Mouse (Mus musculus) lung, adult 2 months (tissue): ENCODE data around the gene Hus1.

Experiments
- CTCF ChIP-seq: fragments of 200-500 bp; IDR thresholded peaks from 2 replicates; pipeline ENCODE4 v1.5.1; 2011; ENCODE audit warnings: mild to moderate bottlenecking, low read length, control low read depth; ENCODE audit not compliant: insufficient read depth
- POLR2A ChIP-seq: fragments of 200-500 bp; IDR thresholded peaks from 2 replicates; pipeline ENCODE4 v1.6.1; 2011; ENCODE audit warnings: low read depth, mild to moderate bottlenecking, control low read depth, low read length, borderline replicate concordance; ENCODE audit errors: extremely low read depth

- TF ChIP-seq CTCF = peak; percentile 68
- no peak for TF ChIP-seq POLR2A
These were observed 27.6 kb downstream of the Hus1 start for GRCm38 (mm10) chr11:8983237-8983861.
